Mouse (Mus musculus): ENCODE results near the gene Kctd19. TPM values are rescaled to one million over a fixed set of nuclear protein-coding genes. Genes with fewer than 3 reads are reported as not detected.

The Kctd19 gene
- polyA plus RNA-seq, 1 experiment from 2014 or later = not detected

- no peaks in the 10 kb centered on the region for H3K36me3 ChIP-seq
- H3K9me3 ChIP-seq = no peaks in the 10 kb centered on the region
- WGBS = 50% methylated on average over 7 of the region's 7 CpGs
- H3K27me3 ChIP-seq (replicated peaks) = peaks cover 8% of the 10 kb centered on the region
- no peak overlapping the region for H3K27ac ChIP-seq
- peaks cover 3% of the 10 kb centered on the region for H3K4me1 ChIP-seq (replicated peaks)
- H3K9ac ChIP-seq = no peak overlapping the region
- ATAC-seq = no peak
- H3K4me2 ChIP-seq (replicated peaks) = no peak overlapping the region
- H3K4me3 ChIP-seq (replicated peaks) = no peak overlapping the region
Measured at GRCm38 (mm10) chr8:105408331-105408730, 5.0 kb downstream of the Kctd19 start.

DNA sequence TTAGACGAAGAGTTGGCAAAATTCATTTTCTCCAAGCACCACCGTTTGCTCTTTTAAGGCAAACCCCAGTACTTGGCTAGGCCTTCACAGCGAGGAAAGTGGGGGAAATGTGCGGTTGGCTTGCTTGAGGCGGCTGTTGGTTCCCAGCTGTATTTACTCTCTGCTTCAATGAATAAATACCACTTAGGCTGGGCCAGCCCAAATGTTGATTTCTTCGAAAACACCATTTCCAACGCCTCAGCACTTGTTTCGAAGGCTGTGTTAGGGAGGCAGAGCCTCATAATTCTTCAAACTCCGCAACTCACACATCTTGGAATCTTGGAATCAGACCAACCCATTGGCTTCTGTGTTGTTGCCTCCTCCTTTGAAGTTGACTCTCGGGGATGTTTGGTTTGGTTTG is 6.9 kb downstream of the Kctd19 start:
- H3K27ac ChIP-seq = no peak overlapping the region

DNA sequence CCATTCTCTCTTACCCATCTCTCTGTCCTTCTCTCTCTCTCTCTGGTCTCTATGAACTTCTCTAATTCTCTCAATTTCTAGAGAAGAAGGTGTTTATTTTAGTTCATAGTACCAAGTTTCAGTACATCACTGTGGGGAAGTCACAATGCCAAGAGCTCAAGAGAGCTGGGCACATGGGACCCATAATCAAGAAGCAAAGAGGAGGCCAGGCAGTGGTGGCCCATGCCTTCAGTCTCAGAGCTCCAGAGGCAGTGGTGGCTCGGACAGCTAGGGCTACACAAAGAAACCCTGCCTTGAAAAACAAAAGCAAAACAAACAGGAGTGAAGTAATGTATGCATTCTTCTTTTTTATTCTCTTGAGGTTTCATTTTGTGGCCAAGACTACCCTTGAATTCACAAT is 8.8 kb downstream of the Kctd19 start:
- 62% methylated on average over 1 of the region's 1 CpGs for WGBS
- Histone ChIP-seq H3K9me3 (no peaks in the 10 kb centered on the region), H3K36me3 (no peaks in the 10 kb centered on the region), H3K4me2 (replicated peaks) (no peak overlapping the region), H3K27me3 (replicated peaks) (no peaks in the 10 kb centered on the region), H3K27ac (no peak overlapping the region), H3K9ac (no peak overlapping the region), H3K4me3 (replicated peaks) (no peak overlapping the region), H3K4me1 (replicated peaks) (0 out of 2 replicates have a peak, but pooled peaks cover 2% of the 10 kb centered on the region)
- no peak for ATAC-seq

More for the DNA sequence above, 6.9 kb downstream of the Kctd19 start:
- no peak for ATAC-seq
- no peak overlapping the region for H3K4me3 ChIP-seq (replicated peaks)
- H3K36me3 ChIP-seq = no peaks in the 10 kb centered on the region
- WGBS = 51% methylated on average over 10 of the region's 10 CpGs
- H3K27me3 ChIP-seq (replicated peaks) = no peaks in the 10 kb centered on the region
- no peak overlapping the region; the same call in 1 of the 2 replicates for H3K4me2 ChIP-seq (replicated peaks)
- H3K9me3 ChIP-seq = no peaks in the 10 kb centered on the region
- H3K4me1 ChIP-seq (replicated peaks) = 0 out of 2 replicates have a peak, but pooled peaks cover 2% of the 10 kb centered on the region
- H3K9ac ChIP-seq = no peak overlapping the region

- whole genome bisulfite sequencing = 61% methylated on average over 8 of the region's 8 CpGs
Measured at GRCm38 (mm10) chr8:105403467-105403866, 9.8 kb downstream of the Kctd19 start.

GRCm38 (mm10) chr8:105400016-105400415 is 13.3 kb downstream of the Kctd19 start:
- no peak for ATAC-seq
- Histone ChIP-seq H3K36me3 (no peaks in the 10 kb centered on the region), H3K27ac (no peak overlapping the region), H3K9ac (no peak overlapping the region), H3K4me3 (replicated peaks) (no peak overlapping the region), H3K4me2 (replicated peaks) (no peak overlapping the region), H3K9me3 (no peaks in the 10 kb centered on the region), H3K4me1 (replicated peaks) (no peaks in the 10 kb centered on the region), H3K27me3 (replicated peaks) (no peaks in the 10 kb centered on the region)
- WGBS = 87% methylated on average over 5 of the region's 5 CpGs

More at GRCm38 (mm10) chr8:105403467-105403866, 9.8 kb downstream of the Kctd19 start:
- Histone ChIP-seq H3K4me3 (replicated peaks) (no peak overlapping the region), H3K4me1 (replicated peaks) (0 out of 2 replicates have a peak, but pooled peaks cover 2% of the 10 kb centered on the region), H3K36me3 (no peaks in the 10 kb centered on the region), H3K9ac (no peak overlapping the region), H3K27ac (no peak overlapping the region), H3K9me3 (no peaks in the 10 kb centered on the region), H3K4me2 (replicated peaks) (no peak overlapping the region), H3K27me3 (replicated peaks) (no peaks in the 10 kb centered on the region)
- ATAC-seq = no peak

DNA sequence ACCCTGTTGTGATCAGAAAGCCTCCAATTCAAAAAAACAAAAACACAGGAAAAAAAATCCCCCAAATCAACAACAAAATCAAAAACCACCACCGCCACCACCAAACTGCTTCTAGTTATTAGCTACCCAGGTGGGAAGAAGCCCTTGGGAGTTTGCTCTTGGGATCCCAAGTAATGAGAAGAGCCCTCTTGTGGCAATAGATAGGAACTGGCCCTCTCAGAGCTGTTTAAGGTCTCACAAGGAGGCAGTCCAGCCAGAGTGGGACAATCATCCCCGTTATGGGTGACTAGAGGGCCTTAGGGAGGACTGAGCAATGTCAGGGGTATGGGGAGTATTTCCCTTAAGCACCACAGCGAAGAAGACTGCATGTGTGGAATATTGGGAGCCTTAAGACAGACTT is 15.6 kb downstream of the Kctd19 start:
- no peak for ATAC-seq
- Histone ChIP-seq H3K27me3 (replicated peaks) (no peaks in the 10 kb centered on the region), H3K9ac (no peak overlapping the region), H3K4me3 (replicated peaks) (no peak overlapping the region), H3K27ac (no peak overlapping the region), H3K4me1 (replicated peaks) (no peaks in the 10 kb centered on the region), H3K4me2 (replicated peaks) (no peak overlapping the region), H3K9me3 (no peaks in the 10 kb centered on the region), H3K36me3 (no peaks in the 10 kb centered on the region)
- WGBS = 29% methylated on average over 3 of the region's 3 CpGs

DNA sequence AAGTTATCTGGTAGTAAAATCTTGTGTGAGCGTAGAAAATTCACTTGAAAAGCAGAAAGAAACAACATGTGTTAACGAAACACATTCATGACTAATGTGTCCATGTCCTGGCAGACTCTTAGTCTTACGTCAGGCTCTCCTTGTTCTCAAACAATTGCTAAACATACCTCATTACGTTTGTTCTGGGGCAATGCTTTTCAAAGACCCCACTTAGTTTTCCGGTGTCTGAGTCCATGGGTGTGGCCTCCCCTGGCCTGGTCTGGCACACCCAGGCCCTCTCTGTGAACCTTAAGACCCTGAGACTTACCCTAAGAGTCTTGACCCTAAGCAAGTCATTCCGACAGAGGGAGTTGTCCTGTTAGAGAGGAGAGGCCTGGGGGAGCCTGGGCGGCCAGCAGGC is 19.4 kb downstream of the Kctd19 start:
- Histone ChIP-seq H3K27me3 (replicated peaks) (no peaks in the 10 kb centered on the region), H3K9me3 (no peaks in the 10 kb centered on the region), H3K27ac (no peak overlapping the region), H3K9ac (no peak overlapping the region), H3K4me1 (replicated peaks) (no peaks in the 10 kb centered on the region), H3K4me3 (replicated peaks) (no peak overlapping the region), H3K4me2 (replicated peaks) (no peak overlapping the region), H3K36me3 (no peaks in the 10 kb centered on the region)
- no peak for ATAC-seq
- 69% methylated on average over 7 of the region's 7 CpGs for whole genome bisulfite sequencing

DNA sequence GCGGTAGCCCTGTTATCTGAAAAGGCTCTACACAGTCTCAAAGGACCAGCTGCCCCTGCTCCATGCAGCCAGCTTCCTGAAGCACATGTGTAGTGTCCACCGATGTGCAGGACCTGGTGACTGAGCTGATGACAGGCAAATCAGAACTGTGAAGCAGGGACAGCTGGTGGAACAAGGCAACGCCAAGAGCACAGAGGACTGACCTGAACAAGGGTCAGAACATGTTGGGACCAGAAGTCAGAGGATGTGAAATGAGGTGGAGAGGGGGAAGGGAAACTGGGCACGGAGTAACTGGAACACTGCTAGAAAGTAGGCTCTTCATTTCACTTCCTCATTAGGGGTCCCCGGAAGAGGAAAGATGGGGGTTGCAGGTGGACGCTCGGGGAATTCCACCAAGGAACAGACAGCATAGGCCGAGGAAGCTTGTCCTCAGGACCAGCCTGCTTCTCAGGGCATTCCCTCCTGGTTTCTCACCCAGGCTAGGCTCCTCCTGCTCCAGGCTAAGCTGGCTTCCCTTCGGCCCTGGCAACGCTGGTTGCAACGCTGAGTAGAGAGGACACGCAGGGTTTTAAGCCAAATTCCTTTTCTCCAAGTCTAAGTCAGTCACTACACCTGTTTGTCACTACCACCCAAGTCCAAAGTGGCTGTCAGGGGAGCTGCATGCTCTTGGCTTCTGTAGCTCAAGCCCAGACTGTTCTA is 20.1 kb downstream of the Kctd19 start:
- Histone ChIP-seq H3K4me3 (replicated peaks) (no peak overlapping the region), H3K9ac (no peak overlapping the region), H3K9me3 (no peaks in the 10 kb centered on the region), H3K27ac (no peak overlapping the region), H3K27me3 (replicated peaks) (no peaks in the 10 kb centered on the region), H3K4me1 (replicated peaks) (no peaks in the 10 kb centered on the region), H3K4me2 (replicated peaks) (no peak overlapping the region), H3K36me3 (no peaks in the 10 kb centered on the region)
- 86% methylated on average over 12 of the region's 12 CpGs for WGBS
- ATAC-seq = no peak

GRCm38 (mm10) chr8:105389096-105389495 is 24.2 kb downstream of the Kctd19 start:
- WGBS = 53% methylated on average over 6 of the region's 6 CpGs
- no peak for ATAC-seq
- Histone ChIP-seq H3K4me1 (replicated peaks) (no peaks in the 10 kb centered on the region), H3K4me3 (replicated peaks) (no peak overlapping the region), H3K27ac (no peak overlapping the region), H3K36me3 (no peaks in the 10 kb centered on the region), H3K27me3 (replicated peaks) (no peaks in the 10 kb centered on the region), H3K9me3 (no peaks in the 10 kb centered on the region), H3K9ac (no peak overlapping the region), H3K4me2 (replicated peaks) (no peak overlapping the region)

DNA sequence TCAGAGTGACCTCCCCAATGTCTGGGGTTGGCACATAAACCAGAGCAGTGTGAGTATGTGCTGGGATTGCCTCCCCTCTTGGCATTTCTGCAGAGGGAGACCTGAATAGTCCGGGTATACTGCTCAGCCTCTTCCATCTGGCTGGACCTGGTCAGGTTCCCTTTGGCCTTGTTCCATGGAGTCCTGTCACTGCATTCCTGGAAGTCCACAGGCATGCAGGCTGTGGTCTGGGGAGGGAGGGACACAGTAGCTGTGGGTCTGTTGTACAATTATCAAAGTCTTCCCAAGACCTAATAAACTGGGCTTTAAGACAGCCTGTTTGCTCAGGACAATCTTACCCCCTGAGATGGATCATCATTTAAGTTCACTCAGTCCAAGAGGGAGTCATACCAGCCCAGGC is 26.2 kb downstream of the Kctd19 start:
- no peaks in the 10 kb centered on the region for H3K4me1 ChIP-seq (replicated peaks)
- no peak for ATAC-seq
- no peaks in the 10 kb centered on the region for H3K27me3 ChIP-seq (replicated peaks)
- no peak overlapping the region for H3K4me3 ChIP-seq (replicated peaks)
- WGBS = 54% methylated on average over 1 of the region's 1 CpGs
- H3K9me3 ChIP-seq = no peaks in the 10 kb centered on the region
- H3K9ac ChIP-seq = no peak overlapping the region
- H3K36me3 ChIP-seq = no peaks in the 10 kb centered on the region
- no peak overlapping the region for H3K4me2 ChIP-seq (replicated peaks)
- no peak overlapping the region for H3K27ac ChIP-seq

DNA sequence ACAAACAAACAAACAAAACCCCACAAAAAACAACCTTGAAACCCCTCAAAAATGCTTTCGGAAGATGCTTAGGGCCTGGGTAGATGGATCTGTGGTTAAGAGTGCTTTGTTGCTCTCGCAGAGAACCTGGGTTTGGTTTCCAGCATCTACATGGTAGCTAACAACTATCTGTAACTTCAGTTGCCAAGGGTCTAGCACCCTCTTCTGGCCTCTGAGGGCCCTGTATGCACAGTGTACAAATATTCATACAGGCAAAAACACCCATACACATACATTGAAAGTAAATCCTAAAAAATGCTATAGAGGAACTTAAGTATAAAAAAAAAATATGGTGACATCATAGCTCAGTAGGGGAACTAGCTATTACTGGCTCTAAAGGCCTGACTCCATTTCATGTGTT is 29.2 kb downstream of the Kctd19 start:
- H3K4me2 ChIP-seq (replicated peaks) = no peak overlapping the region
- H3K4me3 ChIP-seq (replicated peaks) = no peak overlapping the region
- no peaks in the 10 kb centered on the region for H3K9me3 ChIP-seq
- H3K4me1 ChIP-seq (replicated peaks) = 0 out of 2 replicates have a peak, but pooled peaks cover under 1% of the 10 kb centered on the region
- no peak overlapping the region for H3K27ac ChIP-seq
- H3K9ac ChIP-seq = no peak overlapping the region
- H3K27me3 ChIP-seq (replicated peaks) = no peaks in the 10 kb centered on the region
- no peak for ATAC-seq
- no peaks in the 10 kb centered on the region for H3K36me3 ChIP-seq
- WGBS = 96% methylated on average over 2 of the region's 2 CpGs

DNA sequence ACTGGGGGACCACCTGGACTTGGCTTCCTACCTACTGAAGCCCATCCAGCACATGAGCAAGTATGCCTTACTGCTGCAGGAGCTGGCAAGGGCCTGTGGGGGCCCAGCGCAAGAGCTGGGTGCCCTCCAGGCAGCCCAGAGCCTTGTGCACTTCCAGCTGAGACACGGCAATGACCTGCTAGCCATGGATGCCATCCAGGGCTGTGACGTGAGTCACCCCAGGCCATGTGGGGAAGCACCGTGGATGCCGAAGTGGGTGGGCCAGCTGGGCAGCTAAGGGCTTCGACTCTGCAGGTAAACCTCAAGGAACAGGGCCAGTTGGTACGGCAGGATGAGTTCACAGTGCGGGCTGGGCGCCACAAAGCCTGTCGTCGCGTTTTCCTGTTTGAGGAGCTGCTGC is 33.0 kb downstream of the Kctd19 start:
- H3K36me3 ChIP-seq = no peaks in the 10 kb centered on the region
- no peak overlapping the region for H3K27ac ChIP-seq
- no peak overlapping the region for H3K4me2 ChIP-seq (replicated peaks)
- no peaks in the 10 kb centered on the region for H3K27me3 ChIP-seq (replicated peaks)
- ATAC-seq = no peak
- no peaks in the 10 kb centered on the region for H3K9me3 ChIP-seq
- WGBS = 87% methylated on average over 12 of the region's 12 CpGs
- H3K4me1 ChIP-seq (replicated peaks) = 0 out of 2 replicates have a peak, but pooled peaks cover 6% of the 10 kb centered on the region
- no peak overlapping the region for H3K9ac ChIP-seq
- H3K4me3 ChIP-seq (replicated peaks) = no peak overlapping the region

DNA sequence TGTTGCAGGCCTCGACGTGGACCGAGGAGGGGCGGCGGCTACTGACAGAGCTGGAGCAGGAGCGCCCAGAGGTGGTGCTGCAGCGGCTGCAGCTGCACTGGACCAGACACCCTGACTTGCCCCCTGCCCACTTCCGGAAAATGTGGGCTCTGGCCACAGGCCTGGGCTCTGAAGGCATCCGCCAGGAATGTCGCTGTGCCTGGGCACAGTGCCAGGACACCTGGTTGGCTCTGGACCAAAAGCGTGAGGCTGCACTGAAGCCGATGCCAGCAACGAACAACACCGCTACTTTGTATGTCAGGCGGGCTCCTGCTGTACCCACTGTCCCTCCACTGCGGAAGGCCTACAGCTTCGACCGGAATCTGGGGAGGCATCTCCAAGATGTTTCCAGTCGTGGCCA is 34.6 kb downstream of the Kctd19 start:
- Histone ChIP-seq H3K9ac (no peak overlapping the region), H3K27ac (no peak overlapping the region), H3K27me3 (replicated peaks) (0 out of 2 replicates have a peak, but pooled peaks cover 2% of the 10 kb centered on the region), H3K4me1 (replicated peaks) (0 out of 2 replicates have a peak, but pooled peaks cover 6% of the 10 kb centered on the region), H3K9me3 (no peaks in the 10 kb centered on the region), H3K36me3 (no peaks in the 10 kb centered on the region), H3K4me2 (replicated peaks) (no peak overlapping the region), H3K4me3 (replicated peaks) (no peak overlapping the region)
- ATAC-seq = no peak
- 50% methylated on average over 19 of the region's 19 CpGs for WGBS
